Mouse (Mus musculus) urinary bladder, adult 18-20 months (tissue): ENCODE measurements around the gene Myh13.

Experiments
- DNase-seq, 2 experiments: peaks; one replicate each; pipeline ENCODE4 v3.0.0; 2022; ENCODE audit warnings: low spot score in 2 of 2, mixed read lengths in 2 of 2

Gene Myh13

DNA sequence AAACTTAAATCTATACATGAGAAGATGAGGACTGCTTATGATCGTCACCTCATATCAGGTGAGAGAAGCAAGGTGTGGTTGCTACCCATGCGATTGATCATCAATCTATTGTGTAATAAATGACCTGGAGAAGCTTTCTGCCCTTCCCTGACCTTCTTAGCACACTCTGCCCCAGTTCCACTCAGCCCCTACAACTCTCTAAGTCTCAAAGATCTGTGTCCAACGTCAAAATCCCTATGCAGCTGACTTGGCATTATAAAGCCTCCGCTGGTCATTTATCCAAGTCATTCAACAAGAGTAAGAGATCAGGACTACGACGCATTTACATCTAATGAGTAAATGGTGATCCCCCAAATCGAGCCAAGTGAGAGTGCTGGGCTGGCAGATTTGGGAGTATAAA is at the start of gene Myh13:
Gene Myh13, plus strand, starts transcription at position 301 of the 400 bp plus-strand sequence.
- no peak for DNase-seq

- no peak for DNase-seq
These were observed 44.8 kb upstream of the Myh13 start, which contains the start of gene Myh8 for GRCm38 (mm10) chr11:67276601-67277174. TSS of gene Myh8 (plus strand) at chr11:67277124.

GRCm38 (mm10) chr11:67293440-67293839 is 28.0 kb upstream of the Myh13 start:
- DNase-seq: no peak

DNA sequence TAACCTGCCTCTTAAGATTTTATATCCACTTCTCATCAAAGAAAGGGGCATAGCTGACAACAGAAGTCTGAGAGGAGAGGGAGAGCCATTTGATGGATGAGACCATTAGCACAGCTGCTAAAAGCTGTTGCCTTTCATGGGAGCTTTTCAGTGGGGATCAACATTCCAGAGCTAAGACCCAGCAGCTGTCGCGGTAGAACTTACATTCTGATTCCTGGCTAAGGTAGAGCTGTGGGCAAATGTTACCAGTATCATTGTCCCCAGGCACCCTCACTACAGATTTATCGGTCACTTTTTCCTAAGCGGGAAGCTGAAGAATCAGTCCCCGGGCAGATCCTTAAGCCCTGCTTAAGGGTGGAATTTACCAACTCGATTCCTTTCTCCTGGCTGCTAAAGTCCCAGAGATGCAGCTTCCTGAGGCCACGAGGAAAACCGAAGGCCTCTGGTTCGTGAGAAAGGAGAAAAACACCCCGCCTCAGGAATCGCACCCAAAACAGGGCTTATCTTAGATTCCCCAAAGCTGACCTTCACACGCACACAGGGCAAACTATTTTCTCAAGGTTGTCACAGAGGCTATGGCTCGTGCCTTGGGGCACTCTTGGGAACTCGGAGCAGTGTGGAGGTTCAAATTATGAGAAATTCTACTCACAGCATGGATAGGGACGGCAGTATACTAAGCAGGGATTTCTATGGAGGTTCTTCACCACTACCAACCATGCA is 7.6 kb upstream of the Myh13 start:
- DNase-seq: no peak

GRCm38 (mm10) chr11:67326536-67326935 is 5.1 kb downstream of the Myh13 start:
- DNase-seq: no peak

DNA sequence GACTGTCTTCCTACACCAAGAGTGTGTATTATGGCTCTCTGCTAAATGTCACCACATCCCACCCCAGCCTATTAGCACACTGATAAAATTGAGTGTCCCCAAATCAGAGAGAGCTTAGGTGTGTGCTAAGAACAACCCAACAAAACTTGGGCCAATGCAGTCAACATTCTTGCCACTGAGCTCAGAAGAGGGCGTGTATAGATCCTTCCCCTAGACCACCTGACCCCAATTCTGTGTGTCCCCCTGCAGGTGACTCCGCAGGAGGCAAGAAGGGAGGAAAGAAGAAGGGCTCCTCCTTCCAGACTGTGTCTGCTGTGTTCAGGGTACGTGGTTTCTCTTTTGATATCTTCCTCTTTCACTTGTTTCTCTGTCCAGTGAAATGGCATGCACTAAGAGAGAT is 23.1 kb downstream of the Myh13 start:
- DNase-seq: no peak

GRCm38 (mm10) chr11:67345186-67345855 is 23.9 kb downstream of the Myh13 start:
- no peak for DNase-seq

- no peak for DNase-seq
These were observed 24.4 kb downstream of the Myh13 start for GRCm38 (mm10) chr11:67345856-67346236.

DNA sequence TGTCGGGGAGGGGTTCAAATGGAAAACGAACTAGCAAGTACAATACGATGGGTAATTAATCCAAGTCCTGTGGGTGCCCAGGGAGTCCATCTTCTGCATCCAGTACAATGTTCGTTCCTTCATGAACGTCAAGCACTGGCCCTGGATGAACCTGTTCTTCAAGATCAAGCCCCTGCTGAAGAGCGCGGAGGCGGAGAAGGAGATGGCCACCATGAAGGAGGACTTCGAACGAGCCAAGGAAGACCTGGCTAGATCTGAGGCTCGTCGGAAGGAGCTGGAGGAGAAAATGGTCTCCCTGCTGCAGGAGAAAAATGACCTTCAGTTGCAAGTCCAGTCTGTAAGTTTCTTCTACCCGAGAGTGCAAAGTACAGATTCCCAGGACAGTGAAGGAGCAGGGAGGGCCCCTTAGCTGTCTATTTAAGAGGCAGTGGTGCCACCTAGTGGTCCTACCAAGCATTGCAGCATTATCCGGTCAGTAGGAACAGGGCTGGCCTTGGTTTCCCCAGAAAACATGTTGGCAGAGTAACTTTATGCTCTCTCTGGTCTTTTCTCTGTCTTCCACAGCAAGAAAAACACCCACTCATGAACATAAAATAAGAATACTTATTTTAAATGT is 28.8 kb downstream of the Myh13 start:
- peak; percentile 18 to 50 for DNase-seq

DNA sequence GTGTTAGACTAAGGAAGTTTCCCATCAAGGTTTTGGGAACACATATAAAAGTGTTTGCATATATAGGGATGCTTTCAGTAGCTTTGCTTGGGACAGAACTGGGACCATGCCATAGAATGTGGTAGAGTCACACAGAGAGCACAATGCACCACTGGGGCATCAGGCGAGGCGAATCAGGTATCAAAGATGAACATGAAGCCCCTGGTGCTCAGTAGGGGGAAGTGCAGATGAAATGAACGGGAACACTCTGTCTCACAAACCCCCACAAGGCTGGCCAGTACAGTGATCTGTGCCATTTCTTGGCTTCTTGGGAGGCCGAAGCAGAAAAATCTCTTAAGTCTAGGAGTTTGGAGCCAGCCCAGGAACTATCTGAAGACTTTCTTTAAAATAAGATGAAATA is 31.6 kb downstream of the Myh13 start:
- no peak for DNase-seq

- DNase-seq: no peak
These were observed 36.6 kb downstream of the Myh13 start for GRCm38 (mm10) chr11:67358031-67358430.

GRCm38 (mm10) chr11:67362236-67362635 is 40.8 kb downstream of the Myh13 start:
- DNase-seq: no peak

DNA sequence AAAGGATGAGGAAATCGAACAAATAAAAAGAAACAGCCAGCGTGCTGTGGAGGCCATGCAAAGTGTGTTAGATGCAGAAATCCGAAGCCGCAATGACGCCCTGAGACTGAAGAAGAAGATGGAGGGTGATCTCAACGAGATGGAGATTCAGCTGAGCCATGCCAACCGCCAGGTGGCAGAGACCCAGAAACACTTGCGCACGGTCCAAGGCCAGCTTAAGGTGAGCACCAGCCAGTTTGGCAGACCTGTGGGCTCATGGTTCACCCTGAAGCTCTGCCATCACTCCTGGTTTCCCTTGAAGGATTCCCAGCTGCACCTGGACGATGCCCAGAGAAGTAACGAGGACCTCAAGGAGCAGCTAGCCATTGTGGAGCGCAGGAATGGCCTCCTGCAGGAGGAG is 43.1 kb downstream of the Myh13 start:
- no peak for DNase-seq

- DNase-seq: no peak
These were observed 43.7 kb downstream of the Myh13 start for GRCm38 (mm10) chr11:67364986-67365721.

DNA sequence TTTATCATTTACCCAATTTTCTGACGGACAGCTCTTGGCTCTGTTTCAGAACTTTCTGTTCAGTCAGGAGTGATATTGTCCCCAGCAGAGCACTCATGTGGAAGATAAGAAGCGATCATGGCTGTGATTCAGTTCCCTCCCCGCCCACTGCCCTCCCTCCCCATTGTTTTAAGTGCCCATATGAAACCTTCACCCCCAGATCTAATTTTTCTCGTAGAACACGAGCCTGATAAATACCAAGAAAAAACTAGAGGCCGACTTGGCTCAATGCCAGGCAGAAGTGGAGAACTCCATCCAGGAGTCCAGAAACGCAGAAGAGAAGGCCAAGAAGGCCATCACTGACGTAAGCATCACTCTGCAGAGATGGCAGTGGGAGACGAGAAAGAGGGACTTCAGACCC is 45.5 kb downstream of the Myh13 start:
- DNase-seq: no peak

- DNase-seq: peak; percentile 13 to 14
These were observed 51.9 kb downstream of the Myh13 start for GRCm38 (mm10) chr11:67373333-67373732.

DNA sequence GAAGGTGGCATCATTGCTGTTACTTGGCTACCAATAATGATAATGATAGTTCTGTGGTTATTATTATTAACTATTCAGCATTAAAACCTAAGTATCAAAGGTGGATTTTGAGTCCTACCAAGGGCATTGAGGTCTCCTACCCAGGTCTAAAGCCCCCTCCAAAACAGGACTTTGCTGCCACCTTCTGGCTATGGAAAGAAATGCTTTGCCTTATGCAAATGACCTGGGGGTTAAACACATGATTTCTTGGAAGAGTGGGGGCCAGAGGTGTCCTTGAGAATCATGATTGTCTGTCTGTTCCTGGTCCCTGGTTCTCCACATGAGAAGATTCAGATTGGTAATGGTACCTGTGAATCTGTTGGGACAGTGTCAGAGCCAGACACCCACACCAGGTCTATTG is 54.9 kb downstream of the Myh13 start:
- DNase-seq: no peak

DNA sequence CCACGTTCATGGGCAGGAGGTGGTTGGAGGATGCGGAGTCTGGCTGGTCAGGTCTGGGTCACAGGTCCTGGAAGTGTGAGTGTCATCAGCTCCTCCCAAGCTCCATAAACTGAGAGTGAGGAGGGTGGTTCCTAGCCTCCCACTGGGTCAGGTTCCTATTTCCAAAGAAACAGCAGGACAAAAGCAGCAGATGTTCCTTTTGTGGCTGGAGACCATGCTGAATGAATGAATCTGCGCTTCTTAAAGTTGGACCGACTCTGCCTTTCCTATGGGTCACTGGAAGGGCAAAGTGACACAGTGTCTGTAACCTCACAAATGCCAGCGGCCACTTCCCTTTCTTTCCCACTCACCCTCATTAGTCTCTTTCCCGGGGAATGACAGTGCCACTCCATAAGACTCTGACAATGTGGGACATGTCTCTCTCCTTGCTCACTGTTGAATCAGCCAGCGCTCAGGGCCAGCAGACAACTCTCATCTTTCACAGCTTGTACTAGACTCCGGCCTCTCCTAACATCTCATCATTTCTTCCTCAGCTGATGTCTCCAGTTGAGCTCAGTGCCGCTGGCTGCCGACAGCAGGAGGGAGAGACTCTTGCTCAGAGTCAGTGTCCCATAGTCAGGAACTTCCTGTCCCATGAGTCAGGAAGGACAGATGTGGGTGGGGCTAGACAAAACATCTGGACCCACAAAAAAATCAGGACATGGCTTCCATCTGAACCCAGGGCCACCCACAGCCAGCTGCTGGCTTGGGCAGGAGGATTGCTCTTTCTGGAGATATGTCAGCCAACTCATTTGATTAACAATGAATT is 58.4 kb downstream of the Myh13 start:
- peak in 1 of 2 experiments; percentile 12 for DNase-seq

DNA sequence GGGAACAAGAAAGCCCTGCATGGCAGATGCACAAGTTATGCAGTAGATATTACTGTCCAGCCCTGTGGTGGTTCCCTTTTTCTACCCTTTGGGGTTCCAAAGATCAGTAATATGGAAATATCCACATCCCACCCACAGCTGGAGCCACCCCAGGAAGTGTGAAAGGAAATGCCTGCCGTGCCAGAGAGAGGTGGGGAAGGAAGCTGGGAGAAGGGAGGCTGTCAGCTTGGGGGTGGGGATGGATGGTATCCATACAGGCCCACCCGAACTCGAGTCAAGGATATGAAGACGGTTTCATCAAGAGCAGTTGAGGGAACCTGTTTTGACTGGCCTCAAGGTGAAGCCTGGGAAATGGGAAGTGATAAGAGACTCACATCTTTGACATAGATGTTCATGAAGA is 60.4 kb downstream of the Myh13 start:
- no peak for DNase-seq

GRCm38 (mm10) chr11:67384653-67385052 is 63.2 kb downstream of the Myh13 start:
- no peak for DNase-seq

DNA sequence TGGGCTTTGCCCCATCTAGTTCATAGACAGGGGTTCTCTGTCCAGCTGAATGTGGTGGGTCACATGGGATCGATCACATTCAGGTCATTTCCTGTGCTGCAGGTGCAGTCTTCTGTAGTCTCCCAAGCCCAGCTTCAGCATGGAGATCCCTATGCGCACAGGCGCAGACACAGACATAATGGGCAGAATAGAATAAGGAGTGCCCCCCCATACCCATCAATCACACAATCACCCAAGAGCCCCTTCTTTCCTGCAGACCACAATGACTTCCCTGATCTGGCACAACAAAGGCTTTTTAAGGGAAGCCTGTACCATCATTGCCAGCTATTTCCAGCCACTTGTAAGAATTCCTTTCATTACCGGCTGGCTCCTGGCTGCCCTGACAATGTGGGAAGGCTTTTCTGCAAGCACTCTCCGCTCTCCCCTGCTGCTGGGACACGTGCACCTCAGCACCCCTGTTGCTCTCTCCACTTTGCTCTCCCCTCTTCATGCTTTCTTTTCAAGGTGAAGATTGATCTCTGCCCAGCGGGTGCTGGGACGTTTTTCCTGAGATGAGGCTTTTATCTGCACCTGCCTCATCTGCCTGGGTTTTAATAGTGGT is 65.5 kb downstream of the Myh13 start:
- no peak for DNase-seq
